Mouse (Mus musculus) kidney, adult 2 months (tissue): ENCODE results near the gene Taf3. TPM values are rescaled to one million over a fixed set of nuclear protein-coding genes. Genes with fewer than 3 reads are reported as not detected.
A peak's percentile ranks its signal among the peaks of the same experiment; 100 is the strongest.

Source experiments
- DNase-seq: peaks from one replicate; pipeline ENCODE4 v3.0.0; 2021
- H3K27ac ChIP-seq: fragments of 200-500 bp; 2 replicates; pipeline ENCODE4 v1.5.1; 2012; ENCODE audit warnings: low read depth, low read length, control low read depth, inconsistent platforms; ENCODE audit not compliant: insufficient read depth
- H3K27me3 ChIP-seq: fragments of 200-500 bp; replicated peaks from 2 replicates; pipeline ENCODE4 v1.6.1; 2012; ENCODE audit warnings: mild to moderate bottlenecking, moderate library complexity, low read length, inconsistent platforms; ENCODE audit not compliant: control insufficient read depth, insufficient read depth
- H3K36me3 ChIP-seq: fragments of 200-500 bp; 2 replicates; pipeline ENCODE4 v1.6.1; 2012; ENCODE audit warnings: mild to moderate bottlenecking, moderate library complexity, low read length, inconsistent platforms; ENCODE audit not compliant: control insufficient read depth, insufficient read depth
- H3K4me1 ChIP-seq: fragments of 200-500 bp; 2 replicates; pipeline ENCODE4 v1.6.1; 2011; ENCODE audit warnings: low read length; ENCODE audit not compliant: control insufficient read depth, insufficient read depth
- H3K4me3 ChIP-seq: fragments of 200-500 bp; 2 replicates; pipeline ENCODE4 v1.5.1; 2011; ENCODE audit warnings: mild to moderate bottlenecking, low read depth, low read length, control low read depth; ENCODE audit not compliant: insufficient read depth
- CTCF ChIP-seq: fragments of 200-500 bp; conservative IDR thresholded peaks from 2 replicates; pipeline ENCODE4 v1.5.1; 2011; ENCODE audit warnings: low read depth, mild to moderate bottlenecking, control low read depth, low read length, moderate library complexity, mixed read lengths; ENCODE audit not compliant: insufficient read depth, insufficient read length
- POLR2A ChIP-seq: fragments of 200-500 bp; IDR thresholded peaks from one replicate; pipeline ENCODE4 v1.6.1; 2011; ENCODE audit warnings: low read depth, low read length, control low read depth
- WGBS: fragments of 180-500 bp; shearing (Covaris S2); methylation state at CpG from one replicate; pipeline ENCODE4 v1.1.7; 2018; 5-methylcytosine and 5-hydroxymethylcytosine counted together
- polyA plus RNA-seq: library from polyadenylated mRNA; depleted of rRNA; stranded (reverse); fragments of >200 nt; gene quantifications from 2 replicates; pipeline ENCODE4 v1.2.3, GENCODE M21; 2012

Taf3 gene
- polyA plus RNA-seq, 1 experiment: 6.5 TPM

DNA sequence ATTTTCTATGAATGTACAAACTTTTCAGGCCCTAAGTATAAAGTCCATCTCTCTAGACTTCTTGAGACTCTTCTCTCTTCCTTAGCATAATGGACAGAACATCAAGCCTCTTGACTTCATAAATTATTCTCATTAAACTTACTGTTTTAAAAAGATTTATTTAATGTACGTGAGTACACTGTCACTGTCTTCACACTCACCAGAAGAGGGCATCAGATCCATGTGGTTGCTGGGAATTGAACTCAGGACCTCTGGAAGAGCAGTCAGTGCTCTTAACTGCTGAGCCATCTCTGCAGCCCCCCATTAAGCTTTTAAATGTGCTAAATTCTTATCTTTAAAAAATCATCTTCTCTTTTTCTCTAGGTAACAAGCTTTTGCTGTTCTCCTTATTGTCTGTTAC is 105.4 kb downstream of the Taf3 start:
- Histone ChIP-seq H3K4me1 (no peaks in the 10 kb centered on the region), H3K27ac (no peak overlapping the region), H3K4me3 (no peak overlapping the region), H3K36me3 (no peaks in the 10 kb centered on the region), H3K27me3 (no peaks in the 10 kb centered on the region)
- no peak for DNase-seq
- no peak for TF ChIP-seq POLR2A
- 0 out of 2 replicates have a peak, but pooled peaks have one; percentile 3 for TF ChIP-seq CTCF
- 77% methylated on average over 1 of the region's 1 CpGs for WGBS

DNA sequence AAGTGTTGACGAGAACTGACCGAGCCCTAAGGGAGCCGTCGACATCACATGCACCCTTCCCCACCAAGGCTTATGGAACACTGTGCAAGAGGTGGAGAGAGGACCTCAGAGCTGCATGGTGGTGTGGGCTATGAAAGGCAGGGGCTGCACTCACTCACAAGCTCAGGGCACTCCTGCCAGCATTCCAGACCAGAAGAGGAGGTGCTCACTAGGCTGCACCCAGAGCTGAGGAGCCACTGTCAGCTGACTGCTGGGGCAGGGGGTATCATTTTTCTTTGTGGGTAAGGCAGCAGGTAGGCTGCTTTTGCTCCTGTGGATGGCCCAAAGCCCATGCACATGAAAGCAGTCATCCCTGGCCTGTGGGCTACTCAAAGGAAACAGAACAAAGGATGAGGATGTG is 109.1 kb downstream of the Taf3 start:
- 77% methylated on average over 4 of the region's 4 CpGs for WGBS
- TF ChIP-seq POLR2A: no peak
- no peak for TF ChIP-seq CTCF
- no peak for DNase-seq

DNA sequence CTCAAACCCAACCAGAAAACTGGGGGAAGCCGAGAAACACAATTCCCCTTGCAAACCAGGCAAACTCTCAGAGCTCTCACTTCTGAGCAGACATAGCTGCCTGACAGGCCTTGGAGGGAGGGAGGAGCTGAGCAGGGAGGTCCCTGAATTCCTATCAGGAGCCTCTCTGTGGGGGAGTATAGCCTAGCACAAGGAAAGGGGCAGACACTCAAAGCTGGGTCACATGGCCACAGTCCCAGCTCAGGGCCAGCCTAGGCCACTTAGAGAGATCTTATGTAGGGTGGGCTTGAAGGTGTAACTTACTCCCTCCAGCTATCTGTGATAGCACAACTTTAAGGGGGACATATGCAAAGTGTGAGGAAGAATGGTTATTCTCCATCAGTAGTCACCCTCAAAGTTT is 112.4 kb downstream of the Taf3 start:
- Histone ChIP-seq H3K4me3 (no peak overlapping the region), H3K36me3 (no peaks in the 10 kb centered on the region)

More for the DNA sequence above, 109.1 kb downstream of the Taf3 start:
- H3K4me3 ChIP-seq: no peak overlapping the region
- H3K27me3 ChIP-seq: no peaks in the 10 kb centered on the region
- H3K36me3 ChIP-seq: no peaks in the 10 kb centered on the region
- no peaks in the 10 kb centered on the region for H3K4me1 ChIP-seq
- no peak overlapping the region for H3K27ac ChIP-seq

DNA sequence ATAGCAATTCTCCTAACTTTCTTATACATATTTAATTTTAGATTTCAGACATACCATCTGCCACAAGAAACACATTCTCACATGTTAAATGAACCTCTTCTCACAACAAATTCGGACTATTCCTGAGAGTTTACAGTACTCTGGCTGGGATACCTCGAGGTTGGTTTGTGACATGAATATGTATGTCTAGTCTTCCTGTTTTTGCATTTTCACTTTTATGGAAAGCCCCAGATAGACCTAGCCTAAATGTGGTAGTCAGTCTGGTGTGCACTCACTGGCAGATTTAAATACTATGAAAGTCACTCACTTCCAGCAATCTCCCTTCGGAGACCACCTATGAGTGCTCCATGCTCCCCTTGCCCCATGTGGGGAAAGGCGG is 121.5 kb downstream of the Taf3 start:
- TF ChIP-seq CTCF (no peak), POLR2A (no peak)
- H3K36me3 ChIP-seq: no peaks in the 10 kb centered on the region
- no peak for DNase-seq
- H3K27me3 ChIP-seq: no peaks in the 10 kb centered on the region
- peaks cover 6% of the 10 kb centered on the region for H3K4me1 ChIP-seq
- no peak overlapping the region for H3K4me3 ChIP-seq
- WGBS: 74% methylated on average over 4 of the region's 4 CpGs
- H3K27ac ChIP-seq: no peak overlapping the region

More for the DNA sequence above, 112.4 kb downstream of the Taf3 start:
- Histone ChIP-seq H3K27ac (no peak overlapping the region), H3K27me3 (no peaks in the 10 kb centered on the region), H3K4me1 (no peaks in the 10 kb centered on the region)
- DNase-seq: no peak
- TF ChIP-seq POLR2A (no peak), CTCF (no peak)
- 43% methylated on average over 1 of the region's 1 CpGs for WGBS

DNA sequence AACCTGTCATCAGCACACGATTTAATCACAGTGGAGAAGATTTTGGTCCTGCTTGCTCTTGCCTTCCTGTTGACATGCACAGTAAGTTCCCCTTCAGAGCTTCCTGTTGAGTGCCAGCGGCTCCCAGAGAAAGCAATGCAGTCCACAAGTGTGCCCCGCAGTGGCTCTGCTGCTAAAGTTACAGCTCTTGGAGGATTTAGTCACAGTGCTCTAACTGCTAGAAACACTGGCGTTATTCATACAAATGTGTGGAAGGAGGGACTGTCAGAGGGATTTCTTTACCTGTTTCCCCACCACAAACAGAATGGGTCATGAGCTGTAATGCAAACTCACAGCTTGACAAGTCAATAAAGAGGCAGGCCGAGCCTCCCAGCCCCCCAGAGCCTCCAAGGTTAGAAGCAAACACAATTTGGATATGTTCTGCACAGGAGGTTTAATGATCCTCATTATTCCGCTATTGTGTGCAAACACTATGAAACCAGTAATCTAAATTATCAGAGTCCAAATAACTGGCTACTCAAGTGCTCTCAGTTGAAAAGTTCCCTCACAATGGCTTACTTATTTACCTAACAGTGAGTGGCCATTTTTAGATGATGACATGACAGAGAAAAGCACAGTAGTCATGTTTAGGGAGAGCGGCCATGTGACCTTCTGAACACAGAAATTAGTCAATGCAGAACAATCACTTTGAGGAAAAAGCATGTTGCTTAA is 122.0 kb downstream of the Taf3 start:
- H3K4me3 ChIP-seq: no peak overlapping the region
- H3K27ac ChIP-seq: peak overlapping the region; percentile 46; the same call in 1 of the 2 replicates
- TF ChIP-seq CTCF (no peak), POLR2A (no peak)
- WGBS: 37% methylated on average over 7 of the region's 7 CpGs
- H3K27me3 ChIP-seq: no peaks in the 10 kb centered on the region
- H3K4me1 ChIP-seq: peaks cover 6% of the 10 kb centered on the region
- DNase-seq: peak; percentile 14
- no peaks in the 10 kb centered on the region for H3K36me3 ChIP-seq

DNA sequence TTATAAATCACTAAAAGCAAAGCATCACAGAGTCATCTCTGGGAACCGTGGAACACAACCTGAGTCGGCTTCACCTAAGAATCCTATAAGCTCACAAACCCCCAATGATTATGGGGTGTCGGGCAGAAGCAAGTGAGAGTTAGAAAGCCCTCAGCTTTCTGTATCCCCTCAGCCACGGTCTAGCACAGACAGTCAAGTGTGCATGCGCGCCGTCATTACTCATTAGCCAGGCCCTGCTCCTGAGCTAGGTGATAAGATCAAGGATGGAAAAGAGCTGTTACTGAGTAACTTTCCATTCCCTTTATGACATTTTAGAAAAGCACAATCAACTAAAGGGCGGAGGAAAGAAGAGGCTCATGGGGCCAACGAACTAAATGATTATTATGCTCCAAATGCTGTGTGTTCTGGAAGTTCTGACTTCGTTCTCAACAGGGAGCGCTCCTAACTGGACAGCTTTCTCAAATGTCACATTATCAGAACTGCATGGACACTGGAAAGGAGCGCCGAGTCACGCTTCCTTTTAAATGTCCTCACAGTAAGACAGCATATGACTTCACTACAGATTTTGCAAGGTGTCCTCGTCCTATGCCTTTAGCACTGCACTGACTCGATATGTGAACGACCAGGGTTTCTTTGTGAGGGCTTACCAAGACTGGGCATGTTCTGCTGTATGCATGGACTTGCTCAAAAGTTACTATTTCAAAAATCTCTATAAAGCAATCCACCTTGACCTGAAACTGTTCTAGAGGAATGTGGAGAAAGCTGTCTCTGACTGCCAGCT is 129.5 kb downstream of the Taf3 start:
- Histone ChIP-seq H3K36me3 (no peaks in the 10 kb centered on the region; the same call in 1 of the 2 replicates), H3K27me3 (no peaks in the 10 kb centered on the region), H3K4me1 (peaks cover 6% of the 10 kb centered on the region; the same call in 1 of the 2 replicates), H3K4me3 (no peak overlapping the region), H3K27ac (peak overlapping the region; percentile 71)
- peak; percentile 76 for DNase-seq
- no peak for TF ChIP-seq CTCF
- TF ChIP-seq POLR2A: no peak
- WGBS: 56% methylated on average over 17 of the region's 17 CpGs

DNA sequence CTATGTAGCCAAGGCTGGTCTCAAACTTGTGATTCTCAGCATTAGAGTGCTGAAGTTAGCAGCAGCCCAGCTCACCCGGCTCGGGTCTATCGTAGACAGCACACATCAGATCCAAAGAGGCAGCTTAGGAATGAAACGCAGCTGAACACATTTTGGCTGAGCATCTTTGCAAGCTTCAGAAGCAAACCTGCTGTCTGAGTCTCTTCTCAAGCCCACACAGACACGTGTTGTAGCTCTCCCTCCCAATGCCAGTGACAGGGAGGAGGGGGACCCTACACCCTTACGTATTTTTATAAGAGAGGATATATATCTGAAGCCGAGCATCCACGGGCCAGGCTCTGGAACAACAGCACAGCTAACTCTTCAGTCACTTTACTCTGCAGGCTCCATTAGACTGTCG is 130.8 kb downstream of the Taf3 start:
- TF ChIP-seq CTCF: no peak
- TF ChIP-seq POLR2A: no peak
- H3K36me3 ChIP-seq: no peaks in the 10 kb centered on the region; the same call in 1 of the 2 replicates
- H3K4me1 ChIP-seq: peaks cover 6% of the 10 kb centered on the region; the same call in 1 of the 2 replicates
- 90% methylated on average over 9 of the region's 9 CpGs for WGBS
- no peaks in the 10 kb centered on the region for H3K27me3 ChIP-seq
- no peak for DNase-seq
- 0 out of 2 replicates have a peak overlapping the region, but pooled peaks have one; percentile 12 for H3K27ac ChIP-seq
- no peak overlapping the region for H3K4me3 ChIP-seq
